Mouse (Mus musculus): Measurements from ENCODE around the gene Rnft1. TPM values are rescaled to one million over a fixed set of nuclear protein-coding genes. Genes with fewer than 3 reads are reported as not detected.

The Rnft1 gene
- 42.6 and 47.2 TPM in 2 replicates for polyA plus RNA-seq (2015; fragmentation: Nextera tagmentation; extraction: Ambion mirVana)

DNA sequence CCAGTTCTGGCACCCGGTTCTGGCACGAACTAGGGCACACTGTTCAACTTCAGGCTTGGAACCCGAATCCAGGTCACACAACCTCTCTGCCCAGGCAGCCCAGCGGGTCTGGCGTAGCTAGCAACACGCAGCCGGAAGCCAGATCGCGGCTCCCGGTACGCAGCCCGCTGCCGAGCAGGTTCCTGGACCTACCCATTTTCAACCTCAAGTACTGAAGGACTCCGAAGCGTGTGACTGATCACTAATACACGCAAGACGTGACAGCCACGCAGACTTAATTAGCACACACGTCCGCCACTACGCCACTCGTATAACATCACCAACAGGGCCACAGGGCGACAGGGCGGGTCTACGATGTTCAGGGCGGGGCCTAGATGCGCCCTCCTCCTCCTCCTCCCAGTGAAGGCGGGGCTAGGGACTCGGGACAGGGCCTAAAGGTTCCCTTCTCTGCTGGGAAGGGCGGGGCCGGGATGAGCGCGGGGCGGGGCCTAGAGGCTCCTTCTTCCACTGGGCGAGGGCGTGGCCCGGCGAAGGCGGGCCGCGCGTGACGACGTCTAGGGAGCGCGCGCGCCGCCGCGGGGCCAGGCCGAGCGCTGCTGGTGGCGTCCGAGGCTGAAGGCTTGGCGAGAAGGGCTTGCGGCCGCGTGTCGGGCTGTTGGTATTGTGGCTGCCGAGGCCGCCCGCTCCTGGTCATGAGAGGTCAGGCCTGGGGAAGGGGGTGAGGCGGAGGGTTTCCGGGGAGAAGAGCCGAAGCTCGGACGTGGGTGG, at the start of gene Rnft1:
TSS of gene Rnft1 (plus strand) at position 557 of the 768 bp plus-strand sequence.

DNA sequence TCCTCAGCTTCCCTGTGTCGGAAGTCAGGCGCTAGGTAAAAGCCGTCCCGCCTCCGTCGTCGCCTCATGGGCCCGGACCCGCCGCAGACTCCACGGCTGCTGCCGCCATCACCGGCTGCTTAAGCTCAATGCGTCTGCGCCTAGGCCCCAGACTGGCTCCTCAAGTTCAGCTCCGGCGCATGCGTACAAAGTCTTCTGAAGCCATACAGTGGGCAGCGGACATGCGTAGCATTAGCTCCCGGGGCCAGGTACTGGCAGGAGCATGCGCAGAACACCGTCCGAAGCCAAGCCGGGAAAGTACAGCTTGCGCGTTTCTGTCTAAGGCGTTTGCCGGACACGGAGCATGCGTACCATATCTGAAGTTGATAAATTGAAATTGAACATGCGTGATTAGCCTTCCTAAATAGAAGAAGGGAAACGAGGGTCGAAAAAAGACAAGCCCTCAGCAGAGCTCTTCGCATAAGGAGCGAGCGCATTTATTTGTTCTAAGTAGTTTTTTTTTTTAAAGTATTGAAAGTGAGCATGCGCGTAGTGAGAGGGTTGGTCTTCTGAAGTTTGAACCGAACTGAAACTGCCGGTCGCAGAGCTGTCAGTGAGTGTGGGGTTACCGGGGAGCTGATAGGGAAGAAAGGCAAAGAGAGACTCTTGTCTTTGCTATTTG, 60.3 kb downstream of the Rnft1 start, which contains the start of the genes Rps6kb1 and Tubd1:
TSS of gene Rps6kb1 (minus strand) at position 167 of the 661 bp plus-strand sequence.
TSS of gene Tubd1 (plus strand) at position 353 of the 661 bp plus-strand sequence.

Other genes starting within 250 kb of the Rnft1 start
- 4.4 and 6.3 TPM in 2 replicates for gene Ints2, start 227.1 kb upstream of the Rnft1 start, polyA plus RNA-seq (2015; fragmentation: Nextera tagmentation; extraction: Ambion mirVana)
- 4.2 and 4.9 TPM in 2 replicates for gene Med13, start 127.1 kb upstream of the Rnft1 start, polyA plus RNA-seq (2015; fragmentation: Nextera tagmentation; extraction: Ambion mirVana)
- gene Rps6kb1, start 60.1 kb downstream of the Rnft1 start, polyA plus RNA-seq (2015; fragmentation: Nextera tagmentation; extraction: Ambion mirVana) = 70.2 and 76.0 TPM in 2 replicates
- 4.9 and 5.0 TPM in 2 replicates for gene Tubd1, start 60.3 kb downstream of the Rnft1 start, polyA plus RNA-seq (2015; fragmentation: Nextera tagmentation; extraction: Ambion mirVana)
- 60.4 and 75.6 TPM in 2 replicates for gene Vmp1, start 199.2 kb downstream of the Rnft1 start, polyA plus RNA-seq (2015; fragmentation: Nextera tagmentation; extraction: Ambion mirVana)
- gene Ptrh2, start 199.3 kb downstream of the Rnft1 start, polyA plus RNA-seq (2015; fragmentation: Nextera tagmentation; extraction: Ambion mirVana) = 14.0 and 14.3 TPM in 2 replicates

Data from skeletal muscle tissue, postnatal 0 days (tissue).